Mouse (Mus musculus): ENCODE results near the gene Vmn1r7. TPM values are rescaled to one million over a fixed set of nuclear protein-coding genes. Genes with fewer than 3 reads are reported as not detected.
"Not testable (repeated sequence)": the region's sequence is repeated elsewhere in the genome, so short reads cannot be mapped to it uniquely, and the experiment has no call there.

Gene Vmn1r7
- total RNA-seq (2022) = not detected

GRCm38 (mm10) chr6:57025224-57025623 is at the start of gene Vmn1r7:
TSS of gene Vmn1r7 (minus strand) at chr6:57025324.
- DNase-seq (ENCODE audit: low spot score in 2 of 2) = not testable (repeated sequence)

- DNase-seq (ENCODE audit: low spot score in 2 of 2) = no peak
Observed at GRCm38 (mm10) chr6:57066487-57066886, 41.4 kb upstream of the Vmn1r7 start, which contains the start of gene Vmn1r9. TSS of gene Vmn1r9 (plus strand) at chr6:57066787.

GRCm38 (mm10) chr6:57063730-57064129 is 38.6 kb upstream of the Vmn1r7 start:
- DNase-seq (ENCODE audit: low spot score in 2 of 2) = no peak

- no peak for DNase-seq (ENCODE audit: low spot score in 2 of 2)
Observed at GRCm38 (mm10) chr6:57034674-57035073, 9.6 kb upstream of the Vmn1r7 start.

- no peak for DNase-seq (ENCODE audit: low spot score in 2 of 2)
Observed at GRCm38 (mm10) chr6:57031984-57032383, 6.9 kb upstream of the Vmn1r7 start, which contains the start of gene Vmn1r8. TSS of gene Vmn1r8 (plus strand) at chr6:57032284.

GRCm38 (mm10) chr6:56996943-56997342 is 28.2 kb downstream of the Vmn1r7 start, which contains the start of gene Vmn1r6:
TSS of gene Vmn1r6 (plus strand) at chr6:56997243.
- no peak for DNase-seq (ENCODE audit: low spot score in 2 of 2)

Other genes starting within 250 kb of the Vmn1r7 start
- gene Kbtbd2, start 227.5 kb downstream of the Vmn1r7 start, total RNA-seq (2022) = 10 to 100 TPM; 49.4 to 68.1 (median 56.8) TPM
- 10 to 100 TPM; 27.4 to 37.3 (median 30.9) TPM for gene Fkbp9, start 193.3 kb downstream of the Vmn1r7 start, total RNA-seq (2022)
- gene Nt5c3, start 101.4 kb downstream of the Vmn1r7 start, total RNA-seq (2022) = 10 to 100 TPM; 35.6 to 39.9 (median 37.9) TPM
- gene Vmn1r4, start 101.3 kb downstream of the Vmn1r7 start, total RNA-seq (2022) = under 1 TPM in 3 of 4 experiments, not detected in 1; 0.25 to 0.80 (median 0.43) TPM
- not detected for gene Vmn1r5, start 55.1 kb downstream of the Vmn1r7 start, total RNA-seq (2022)
- not detected for gene Vmn1r6, start 28.1 kb downstream of the Vmn1r7 start, total RNA-seq (2022)
- not detected for gene Vmn1r8, start 7.0 kb upstream of the Vmn1r7 start, total RNA-seq (2022)
- under 1 TPM in 1 of 4 experiments, not detected in 3; 0.07 TPM for gene Vmn1r9, start 41.5 kb upstream of the Vmn1r7 start, total RNA-seq (2022)
- not detected for gene Vmn1r10, start 84.1 kb upstream of the Vmn1r7 start, total RNA-seq (2022)
- not detected for gene Vmn1r11, start 108.1 kb upstream of the Vmn1r7 start, total RNA-seq (2022)
- gene Vmn1r12, start 131.6 kb upstream of the Vmn1r7 start, total RNA-seq (2022) = under 1 TPM in 1 of 4 experiments, not detected in 3; 0.06 TPM
- not detected for gene Vmn1r13, start 178.0 kb upstream of the Vmn1r7 start, total RNA-seq (2022)
- not detected for gene Vmn1r14, start 206.4 kb upstream of the Vmn1r7 start, total RNA-seq (2022)
- not detected for gene Vmn1r15, start 232.6 kb upstream of the Vmn1r7 start, total RNA-seq (2022)